Mouse (Mus musculus) limb, embryonic 13.5 days (tissue): Measurements from ENCODE around the gene Sox5. TPM values are rescaled to one million over a fixed set of nuclear protein-coding genes. Genes with fewer than 3 reads are reported as not detected.

ENCODE experiments used
- ATAC-seq: fragments of 200-750 bp; cut with Nextera tagmentation; 2 replicates; pipeline ENCODE4 v1.8.0; 2017; ENCODE audit warnings: low read depth, moderate number of reproducible peaks, moderate TSS enrichment; ENCODE audit not compliant: low FRiP score
- H3K27ac ChIP-seq: fragments of 300-500 bp; sonication (generic); 2 replicates; pipeline ENCODE4 v1.5.1; 2015; ENCODE audit warnings: inconsistent platforms, mild to moderate bottlenecking, moderate library complexity
- H3K27me3 ChIP-seq: fragments of 300-500 bp; sonication (generic); 2 replicates; pipeline ENCODE4 v1.6.1; 2015; ENCODE audit warnings: mild to moderate bottlenecking, inconsistent platforms
- H3K36me3 ChIP-seq: fragments of 300-500 bp; sonication (generic); 2 replicates; pipeline ENCODE4 v1.6.1; 2015; ENCODE audit warnings: inconsistent platforms, mild to moderate bottlenecking, moderate library complexity
- H3K4me1 ChIP-seq: fragments of 300-500 bp; sonication (generic); 2 replicates; pipeline ENCODE4 v1.6.1; 2015; ENCODE audit warnings: inconsistent platforms
- H3K4me2 ChIP-seq: fragments of 300-500 bp; sonication (generic); replicated peaks from 2 replicates; pipeline ENCODE4 v1.6.1; 2015; ENCODE audit warnings: inconsistent platforms, mild to moderate bottlenecking, moderate library complexity
- H3K4me3 ChIP-seq: fragments of 300-500 bp; sonication (generic); 2 replicates; pipeline ENCODE4 v1.5.1; 2015; ENCODE audit warnings: moderate library complexity, mild to moderate bottlenecking, inconsistent platforms
- H3K9ac ChIP-seq: fragments of 300-500 bp; sonication (generic); 2 replicates; pipeline ENCODE4 v1.6.1; 2015; ENCODE audit warnings: mild to moderate bottlenecking, inconsistent platforms
- H3K9me3 ChIP-seq: fragments of 300-500 bp; sonication (generic); 2 replicates; pipeline ENCODE4 v1.6.1; 2016; ENCODE audit warnings: inconsistent platforms
- WGBS: fragments of 180-500 bp; shearing (Covaris S2); methylation state at CpG from one replicate; pipeline ENCODE4 v1.1.7; 2015; 5-methylcytosine and 5-hydroxymethylcytosine counted together
- polyA plus RNA-seq: library from polyadenylated mRNA; unstranded; fragments of >200 nt; fragmentation: Nextera tagmentation; extraction: Ambion mirVana; gene quantifications from 2 replicates; pipeline ENCODE4 v1.2.1, GENCODE M21; 2015

Sox5 gene
- polyA plus RNA-seq, 1 experiment from 2014 or later: 89.0 TPM

DNA sequence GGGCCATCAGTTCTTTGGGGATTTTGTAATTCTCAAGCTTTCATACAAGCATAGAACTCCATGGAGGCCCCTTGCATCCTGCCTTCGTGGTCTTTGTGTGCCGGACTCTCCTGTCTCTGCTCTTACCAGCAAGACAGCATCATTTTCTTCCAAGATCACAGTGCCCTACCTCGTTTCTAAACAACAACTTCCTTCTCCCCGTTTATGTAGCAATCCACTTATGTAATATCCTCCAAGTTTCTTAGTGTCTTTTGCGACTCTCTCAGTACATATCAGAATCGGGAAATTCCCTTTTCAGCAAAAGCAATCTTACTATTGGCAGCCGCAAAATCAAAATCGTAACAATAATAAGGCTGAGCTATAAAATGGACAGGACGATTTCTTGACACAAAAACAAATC is 324.3 kb downstream of the Sox5 start:
- H3K4me3 ChIP-seq: no peak overlapping the region
- no peaks in the 10 kb centered on the region for H3K9me3 ChIP-seq
- no peaks in the 10 kb centered on the region for H3K36me3 ChIP-seq
- H3K4me1 ChIP-seq: peaks cover 22% of the 10 kb centered on the region
- H3K9ac ChIP-seq: no peak overlapping the region
- no peak for ATAC-seq
- peaks cover 9% of the 10 kb centered on the region; the same call in 1 of the 2 replicates for H3K27me3 ChIP-seq
- no peak overlapping the region for H3K27ac ChIP-seq
- no peak overlapping the region for H3K4me2 ChIP-seq
- WGBS: 81% methylated on average over 9 of the region's 9 CpGs

DNA sequence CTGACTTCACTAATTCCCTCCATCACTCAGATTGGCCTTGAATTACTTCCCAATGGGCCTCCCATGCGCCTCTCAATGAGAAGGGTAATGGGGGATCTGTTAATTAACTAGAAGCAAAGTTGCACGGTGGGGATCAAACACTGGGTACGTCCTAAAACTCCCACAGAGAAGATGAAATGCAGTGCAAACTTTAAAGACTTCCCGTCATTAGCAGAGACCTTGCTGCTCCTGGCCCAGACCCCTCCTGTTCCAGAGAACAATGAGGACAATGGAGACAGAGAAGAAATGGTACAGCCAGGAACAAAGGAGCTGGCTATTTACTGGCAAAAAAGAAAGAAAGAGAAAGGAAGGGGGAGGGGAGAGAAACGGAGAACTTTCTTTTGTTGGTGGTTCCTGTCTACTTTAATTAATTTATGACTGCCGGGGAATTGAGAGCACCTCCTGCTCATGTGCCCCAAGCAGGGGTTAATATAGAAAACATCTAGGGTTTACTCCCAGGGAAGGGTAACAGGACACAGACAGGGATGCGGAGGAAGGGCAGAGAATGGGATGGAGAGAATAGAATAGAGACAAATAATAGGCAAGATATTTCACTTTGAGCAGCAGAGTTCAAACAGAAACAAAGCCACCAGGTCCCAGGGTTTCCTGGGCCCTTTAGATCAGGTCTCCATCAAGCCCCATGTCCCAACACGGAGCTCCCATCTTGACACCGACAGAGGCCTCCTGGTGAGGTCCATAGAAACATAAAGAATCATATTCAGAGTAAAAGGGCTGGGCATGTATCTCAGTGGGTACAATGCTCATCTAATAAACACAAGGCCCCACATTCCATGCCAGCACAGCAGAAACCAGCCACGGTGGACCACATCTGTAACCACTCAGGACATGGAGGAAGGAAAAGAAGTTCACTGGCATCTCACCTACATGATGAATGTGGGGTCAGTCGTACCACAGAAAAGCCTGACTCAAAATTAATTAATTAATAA is 327.2 kb downstream of the Sox5 start:
- Histone ChIP-seq H3K4me3 (no peak overlapping the region), H3K36me3 (no peaks in the 10 kb centered on the region), H3K9me3 (no peaks in the 10 kb centered on the region), H3K27me3 (peaks cover 9% of the 10 kb centered on the region; the same call in 1 of the 2 replicates), H3K9ac (no peak overlapping the region), H3K4me2 (no peak overlapping the region), H3K4me1 (peaks cover 18% of the 10 kb centered on the region), H3K27ac (no peak overlapping the region)
- ATAC-seq: no peak; the same call in 1 of the 2 replicates
- WGBS: 13% methylated on average over 11 of the region's 11 CpGs

DNA sequence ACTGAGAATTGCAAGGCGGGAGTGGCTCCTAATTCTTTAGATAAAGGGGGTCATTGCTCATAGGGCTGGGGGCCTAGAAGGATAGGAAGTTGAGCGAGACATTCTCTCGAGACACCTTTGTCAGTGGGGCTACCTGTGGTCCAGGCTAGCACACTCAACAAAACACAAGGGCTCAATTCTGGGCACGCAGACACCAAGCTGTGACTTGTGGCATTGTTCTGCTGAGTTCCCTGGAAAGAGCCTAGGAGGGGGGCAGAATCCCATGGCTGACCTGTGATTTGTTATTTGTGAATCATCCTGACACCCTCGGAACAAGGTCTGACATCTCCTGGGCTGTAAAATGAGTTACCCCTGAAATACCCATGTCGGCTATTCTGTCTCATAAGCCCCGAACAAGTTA is 328.2 kb downstream of the Sox5 start:
- Histone ChIP-seq H3K4me1 (peaks cover 18% of the 10 kb centered on the region), H3K9me3 (no peaks in the 10 kb centered on the region), H3K4me2 (no peak overlapping the region), H3K27ac (no peak overlapping the region), H3K27me3 (peaks cover 9% of the 10 kb centered on the region; the same call in 1 of the 2 replicates), H3K9ac (no peak overlapping the region), H3K4me3 (no peak overlapping the region), H3K36me3 (no peaks in the 10 kb centered on the region)
- ATAC-seq: no peak
- WGBS: 27% methylated on average over 7 of the region's 7 CpGs

DNA sequence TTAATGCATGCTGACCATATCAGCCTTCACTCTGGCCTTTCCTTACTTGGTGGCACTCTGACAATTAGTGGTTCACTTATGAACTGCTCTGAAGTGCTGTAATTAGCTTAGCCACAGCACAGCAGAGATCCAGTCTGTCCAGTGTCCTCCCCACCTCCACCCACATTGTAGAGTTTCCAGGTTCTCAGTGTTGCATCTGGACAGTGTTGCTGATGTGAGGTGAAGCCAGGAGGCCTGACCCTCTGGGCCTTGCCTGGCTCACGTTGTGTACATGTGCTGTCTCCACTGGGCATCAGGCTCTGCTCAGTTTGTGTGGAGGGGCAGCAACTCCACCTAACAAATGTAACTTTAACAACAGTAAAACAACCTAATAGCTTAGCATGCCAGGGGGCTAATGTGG is 328.6 kb downstream of the Sox5 start:
- Histone ChIP-seq H3K27ac (no peak overlapping the region), H3K4me2 (no peak overlapping the region), H3K9ac (no peak overlapping the region), H3K36me3 (no peaks in the 10 kb centered on the region), H3K4me3 (no peak overlapping the region), H3K9me3 (no peaks in the 10 kb centered on the region), H3K4me1 (peaks cover 18% of the 10 kb centered on the region), H3K27me3 (peaks cover 9% of the 10 kb centered on the region; the same call in 1 of the 2 replicates)
- ATAC-seq: no peak
- 12% methylated on average over 1 of the region's 1 CpGs for WGBS

DNA sequence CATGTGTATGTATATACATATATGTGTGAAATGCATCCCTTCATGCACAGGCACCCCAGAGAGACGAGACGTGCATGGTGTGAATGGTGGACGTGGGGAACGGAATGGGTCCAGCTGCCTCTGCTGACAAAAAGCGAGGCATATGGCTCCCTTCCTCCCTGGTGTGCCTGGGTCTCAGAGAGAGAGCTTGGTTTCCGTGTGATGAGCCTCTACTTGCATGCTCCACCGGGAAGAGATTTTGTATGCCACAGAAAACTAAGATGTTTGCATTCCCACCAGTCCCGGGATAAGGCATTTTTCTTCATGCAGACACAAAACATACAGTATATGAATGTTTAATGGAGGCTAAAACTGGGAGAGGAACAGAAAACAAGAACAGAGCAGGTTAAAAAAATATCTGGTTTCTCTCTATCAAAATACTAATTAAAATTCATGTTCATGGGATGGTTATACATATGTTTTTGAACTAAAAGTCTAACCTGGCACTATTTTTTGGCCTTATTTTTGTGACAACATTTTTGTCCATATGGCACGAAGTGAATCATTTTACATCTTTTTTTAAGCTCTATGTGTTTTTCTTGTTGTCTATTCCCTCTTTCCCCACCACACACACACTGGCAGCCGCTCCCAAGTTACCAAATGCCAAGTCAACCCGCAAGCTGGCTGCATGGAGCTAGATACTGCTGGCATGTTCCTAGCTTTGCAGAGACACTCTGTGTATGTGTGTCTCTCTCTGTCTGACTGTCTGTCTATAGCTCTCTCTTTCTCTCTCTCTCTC is 329.4 kb downstream of the Sox5 start:
- H3K9ac ChIP-seq: no peak overlapping the region
- no peak for ATAC-seq
- peaks cover 9% of the 10 kb centered on the region; the same call in 1 of the 2 replicates for H3K27me3 ChIP-seq
- no peaks in the 10 kb centered on the region for H3K9me3 ChIP-seq
- WGBS: 78% methylated on average over 11 of the region's 11 CpGs
- no peak overlapping the region for H3K4me2 ChIP-seq
- no peak overlapping the region for H3K27ac ChIP-seq
- peaks cover 18% of the 10 kb centered on the region for H3K4me1 ChIP-seq
- no peaks in the 10 kb centered on the region for H3K36me3 ChIP-seq
- H3K4me3 ChIP-seq: no peak overlapping the region

DNA sequence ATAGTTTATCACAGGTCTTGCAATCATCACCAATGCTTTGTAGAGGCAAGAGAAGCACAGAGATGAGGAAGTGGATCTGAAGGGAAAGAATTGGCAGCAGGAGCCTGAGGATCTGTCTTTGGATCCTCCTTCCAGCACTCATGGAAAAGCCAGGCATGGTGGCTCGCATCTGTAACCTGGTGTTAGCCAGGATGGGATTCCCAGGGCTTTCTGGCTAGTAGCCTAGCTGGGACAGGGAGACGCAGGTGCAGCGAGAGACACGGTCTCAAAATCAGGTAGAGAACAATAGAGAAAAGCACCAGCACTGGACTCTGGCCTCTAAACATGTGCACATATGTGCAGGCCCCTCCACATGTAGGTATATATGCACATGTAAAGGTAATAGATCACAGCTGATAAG is 330.1 kb downstream of the Sox5 start:
- Histone ChIP-seq H3K4me3 (no peak overlapping the region), H3K9ac (no peak overlapping the region), H3K36me3 (no peaks in the 10 kb centered on the region), H3K9me3 (no peaks in the 10 kb centered on the region), H3K4me2 (no peak overlapping the region), H3K4me1 (peaks cover 18% of the 10 kb centered on the region), H3K27ac (no peak overlapping the region), H3K27me3 (peaks cover 9% of the 10 kb centered on the region; the same call in 1 of the 2 replicates)
- 83% methylated on average over 4 of the region's 4 CpGs for WGBS
- no peak for ATAC-seq

DNA sequence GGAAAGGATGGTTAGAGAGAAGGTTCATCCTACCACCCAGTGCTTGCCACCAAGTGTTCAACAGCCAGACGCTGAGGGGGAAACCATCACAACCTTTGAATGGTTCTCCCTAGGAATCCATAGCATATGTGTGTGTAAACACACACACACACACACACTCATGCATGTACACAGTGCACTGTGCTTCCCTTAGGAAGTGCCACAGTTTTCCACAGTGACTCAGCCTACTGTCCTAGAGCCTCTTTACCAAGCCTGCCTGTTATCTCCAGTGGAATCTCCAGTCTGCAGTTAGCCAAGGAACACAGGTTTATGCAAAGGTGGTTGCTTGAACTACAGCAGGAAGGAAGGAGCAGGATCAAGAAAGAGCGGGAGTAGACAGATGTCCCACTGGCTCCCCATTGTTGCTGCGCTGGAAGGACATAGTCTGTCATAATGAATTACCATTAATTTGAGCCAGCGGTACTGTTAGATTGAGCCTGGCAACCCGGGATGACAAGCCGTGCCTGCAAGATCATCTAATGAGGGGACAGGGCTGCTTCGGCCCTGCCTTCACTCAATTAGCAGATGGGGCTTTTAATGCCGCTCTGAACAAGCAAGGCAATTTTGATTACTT is 335.9 kb downstream of the Sox5 start:
- H3K4me1 ChIP-seq: no peaks in the 10 kb centered on the region
- no peaks in the 10 kb centered on the region for H3K36me3 ChIP-seq
- no peaks in the 10 kb centered on the region for H3K9me3 ChIP-seq
- ATAC-seq: no peak
- no peaks in the 10 kb centered on the region for H3K27me3 ChIP-seq
- no peak overlapping the region for H3K4me3 ChIP-seq
- no peak overlapping the region for H3K4me2 ChIP-seq
- H3K9ac ChIP-seq: no peak overlapping the region
- 54% methylated on average over 8 of the region's 8 CpGs for WGBS
- H3K27ac ChIP-seq: no peak overlapping the region

DNA sequence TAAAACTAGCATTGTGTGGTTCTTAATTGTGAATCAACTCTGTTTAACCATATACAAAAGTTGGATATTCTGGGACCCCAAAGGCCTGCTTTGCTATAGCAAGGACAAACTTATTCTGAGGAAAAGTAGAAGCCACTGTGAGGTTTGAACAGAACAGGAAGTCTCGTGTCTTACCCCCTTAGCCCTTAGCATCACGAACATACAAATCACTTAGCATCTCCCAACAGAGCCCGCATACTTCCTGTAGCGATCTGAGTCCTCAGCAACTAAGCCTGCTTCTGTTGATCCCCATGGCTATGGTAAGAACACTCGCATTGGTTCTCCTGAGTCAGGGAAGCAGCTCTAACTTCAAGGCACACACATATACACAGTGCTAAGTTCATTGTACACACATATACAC is 337.4 kb downstream of the Sox5 start:
- WGBS: 83% methylated on average over 5 of the region's 5 CpGs
- no peaks in the 10 kb centered on the region for H3K4me1 ChIP-seq
- no peak for ATAC-seq
- no peaks in the 10 kb centered on the region for H3K27me3 ChIP-seq
- H3K27ac ChIP-seq: no peak overlapping the region
- H3K36me3 ChIP-seq: no peaks in the 10 kb centered on the region
- H3K4me2 ChIP-seq: no peak overlapping the region
- H3K9me3 ChIP-seq: no peaks in the 10 kb centered on the region
- no peak overlapping the region for H3K4me3 ChIP-seq
- H3K9ac ChIP-seq: no peak overlapping the region

DNA sequence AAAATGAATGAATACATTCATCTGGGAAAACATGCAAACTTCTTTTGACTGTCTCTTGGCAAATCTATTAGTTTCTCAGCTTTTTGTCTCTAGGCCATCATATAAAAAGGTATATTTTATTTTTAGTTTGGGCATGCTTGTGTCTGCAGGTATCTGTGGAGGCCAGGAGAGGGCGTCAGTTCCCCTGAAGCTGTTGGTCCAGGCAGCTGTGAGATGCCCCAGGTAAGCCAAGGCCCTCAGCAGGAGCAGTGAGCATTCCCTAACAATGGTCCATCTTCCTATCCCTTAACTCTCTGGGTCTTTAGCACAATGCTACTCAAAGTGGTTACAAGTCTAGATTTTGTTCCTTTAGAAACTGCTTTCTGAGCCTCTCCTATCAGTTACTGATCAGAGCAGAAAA is 338.1 kb downstream of the Sox5 start:
- no peaks in the 10 kb centered on the region for H3K9me3 ChIP-seq
- H3K27ac ChIP-seq: no peak overlapping the region
- H3K36me3 ChIP-seq: no peaks in the 10 kb centered on the region
- no peak for ATAC-seq
- no peak overlapping the region for H3K4me2 ChIP-seq
- H3K4me3 ChIP-seq: no peak overlapping the region
- no peak overlapping the region for H3K9ac ChIP-seq
- 65% methylated on average over 1 of the region's 1 CpGs for WGBS
- no peaks in the 10 kb centered on the region for H3K27me3 ChIP-seq
- H3K4me1 ChIP-seq: no peaks in the 10 kb centered on the region

DNA sequence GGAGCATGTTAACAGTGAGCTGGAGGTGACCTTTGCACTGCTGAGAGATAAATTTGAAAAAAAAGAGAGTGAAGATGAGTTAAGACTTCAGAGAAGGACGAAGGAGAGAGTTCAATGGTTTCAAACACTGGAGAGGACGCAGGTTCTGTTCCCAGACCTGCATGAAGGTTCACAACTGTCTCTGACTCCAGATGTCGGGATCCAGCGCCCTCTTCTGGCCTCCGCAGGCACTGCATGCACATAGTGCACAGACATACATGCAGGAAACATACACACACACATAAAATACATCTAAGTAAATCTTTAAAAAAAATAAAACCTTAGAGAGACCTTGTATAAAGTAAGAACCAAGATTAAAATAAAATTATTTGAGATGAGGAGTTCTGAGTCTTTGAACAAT is 352.5 kb downstream of the Sox5 start:
- 71% methylated on average over 5 of the region's 5 CpGs for WGBS

DNA sequence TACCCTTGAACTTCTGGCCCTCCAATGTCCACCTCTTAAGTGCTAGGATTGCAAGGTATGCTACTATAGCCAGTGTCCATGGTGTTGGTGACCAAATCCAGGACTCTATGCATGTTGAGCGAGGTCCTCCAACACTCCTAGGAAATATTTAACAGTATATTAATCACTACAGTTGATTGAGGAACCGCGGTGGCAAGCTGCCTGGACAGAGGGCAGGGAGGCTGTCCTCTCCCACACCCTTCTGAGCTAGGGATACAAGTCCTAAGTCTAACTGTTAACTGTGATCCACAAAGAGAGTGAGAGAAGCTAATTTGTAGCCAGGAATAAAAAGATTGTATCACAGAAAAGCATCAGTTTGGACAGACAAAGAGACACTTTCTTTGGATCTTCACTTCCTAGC is 373.7 kb downstream of the Sox5 start:
- Histone ChIP-seq H3K4me1 (no peaks in the 10 kb centered on the region), H3K4me2 (no peak overlapping the region), H3K9ac (no peak overlapping the region), H3K27ac (no peak overlapping the region), H3K36me3 (no peaks in the 10 kb centered on the region), H3K27me3 (no peaks in the 10 kb centered on the region), H3K4me3 (no peak overlapping the region), H3K9me3 (no peaks in the 10 kb centered on the region)
- ATAC-seq: no peak
- WGBS: 79% methylated on average over 3 of the region's 3 CpGs

More for the DNA sequence above, 352.5 kb downstream of the Sox5 start:
- Histone ChIP-seq H3K4me3 (no peak overlapping the region), H3K27ac (no peak overlapping the region), H3K36me3 (no peaks in the 10 kb centered on the region), H3K27me3 (0 out of 2 replicates have a peak, but pooled peaks cover 2% of the 10 kb centered on the region), H3K9ac (no peak overlapping the region), H3K4me1 (peaks cover 14% of the 10 kb centered on the region), H3K9me3 (no peaks in the 10 kb centered on the region), H3K4me2 (no peak overlapping the region)
- ATAC-seq: no peak

DNA sequence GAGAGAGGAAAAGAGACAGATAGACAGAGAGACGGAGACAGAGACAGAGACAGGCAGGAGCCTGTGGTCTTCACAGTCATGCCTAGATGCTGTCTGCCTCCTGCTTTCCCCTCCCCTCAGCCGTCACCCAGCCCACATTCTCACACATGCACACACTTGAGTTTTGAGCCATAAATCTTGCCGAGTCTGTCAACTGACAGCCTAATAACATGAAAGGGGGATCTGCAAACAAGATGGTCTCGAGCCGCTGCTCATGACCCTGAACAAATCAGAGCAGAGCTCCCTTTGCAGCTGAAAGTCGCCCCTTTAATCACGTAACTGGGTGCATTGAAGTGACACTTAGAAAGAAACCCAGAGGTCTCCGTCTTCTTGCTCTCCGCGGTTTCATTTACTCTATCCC is 383.7 kb downstream of the Sox5 start:
- Histone ChIP-seq H3K4me2 (peak overlapping the region; percentile 40), H3K27me3 (peaks cover 9% of the 10 kb centered on the region; the same call in 1 of the 2 replicates), H3K4me1 (peaks cover 6% of the 10 kb centered on the region; the same call in 1 of the 2 replicates), H3K4me3 (no peak overlapping the region), H3K27ac (no peak overlapping the region), H3K9me3 (no peaks in the 10 kb centered on the region), H3K9ac (no peak overlapping the region; the same call in 1 of the 2 replicates), H3K36me3 (no peaks in the 10 kb centered on the region)
- no peak for ATAC-seq
- WGBS: 26% methylated on average over 10 of the region's 10 CpGs
